Mouse (Mus musculus) brain, embryonic 14.5 days (tissue): Measurements from ENCODE around the gene Aif1. TPM values are rescaled to one million over a fixed set of nuclear protein-coding genes. Genes with fewer than 3 reads are reported as not detected.

ENCODE experiments used
- DNase-seq: peaks from one replicate; pipeline ENCODE4 v3.0.0-alpha.2; 2011; ENCODE audit warnings: low read depth
- CTCF ChIP-seq: fragments of 200-500 bp; IDR thresholded peaks from 2 replicates; pipeline ENCODE4 v1.5.1; 2012; ENCODE audit warnings: inconsistent platforms, mild to moderate bottlenecking, moderate library complexity, borderline replicate concordance; ENCODE audit not compliant: insufficient read depth, insufficient read length; ENCODE audit errors: extremely low read depth
- POLR2A ChIP-seq: fragments of 200-500 bp; IDR thresholded peaks from 2 replicates; pipeline ENCODE4 v1.6.1; 2012; ENCODE audit warnings: mild to moderate bottlenecking, inconsistent platforms, borderline replicate concordance; ENCODE audit not compliant: poor library complexity, insufficient read depth, insufficient read length, severe bottlenecking; ENCODE audit errors: extremely low read depth
- polyA plus RNA-seq: library from polyadenylated mRNA; depleted of rRNA; stranded (reverse); fragments of >200 nt; gene quantifications from 2 replicates; pipeline ENCODE4 v1.2.3, GENCODE M21; 2012

Aif1 gene
- polyA plus RNA-seq, 1 experiment, result 1.6 TPM

- no peak for TF ChIP-seq POLR2A
- peak; percentile 58; the same call in 1 of the 2 replicates for TF ChIP-seq CTCF
- DNase-seq, result peak; percentile 91
Observed at GRCm38 (mm10) chr17:35168541-35169207, 7.2 kb downstream of the Aif1 start.

DNA sequence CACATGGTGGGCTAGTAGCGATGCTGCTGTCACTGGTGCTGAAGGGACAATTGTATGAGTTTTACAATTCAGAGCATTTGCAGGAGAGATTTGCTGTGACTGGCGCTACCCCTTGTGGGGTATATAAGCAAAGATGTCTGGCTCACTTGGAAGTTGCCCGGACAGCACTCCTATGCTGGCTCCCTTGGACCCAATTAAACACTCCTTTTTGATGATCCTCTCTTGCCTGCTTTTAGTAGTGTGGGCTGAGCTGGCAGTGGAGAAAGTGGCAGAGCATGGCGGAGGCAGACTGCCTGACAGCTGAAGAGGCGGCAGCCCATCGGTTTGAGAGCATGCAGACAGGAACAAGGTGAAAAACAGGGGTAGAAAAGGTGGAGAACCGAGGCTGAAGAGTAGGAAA, 8.1 kb downstream of the Aif1 start:
- TF ChIP-seq CTCF, result no peak
- TF ChIP-seq POLR2A, result no peak
- DNase-seq, result no peak

- TF ChIP-seq POLR2A (no peak), CTCF (peak; percentile 54; the same call in 1 of the 2 replicates)
Observed at GRCm38 (mm10) chr17:35166352-35167035, 9.4 kb downstream of the Aif1 start.

GRCm38 (mm10) chr17:35165451-35166155, 10.3 kb downstream of the Aif1 start:
- peak; percentile 30 for DNase-seq
- TF ChIP-seq POLR2A (no peak), CTCF (no peak)

More at GRCm38 (mm10) chr17:35166352-35167035, 9.4 kb downstream of the Aif1 start:
- DNase-seq, result peak; percentile 89

DNA sequence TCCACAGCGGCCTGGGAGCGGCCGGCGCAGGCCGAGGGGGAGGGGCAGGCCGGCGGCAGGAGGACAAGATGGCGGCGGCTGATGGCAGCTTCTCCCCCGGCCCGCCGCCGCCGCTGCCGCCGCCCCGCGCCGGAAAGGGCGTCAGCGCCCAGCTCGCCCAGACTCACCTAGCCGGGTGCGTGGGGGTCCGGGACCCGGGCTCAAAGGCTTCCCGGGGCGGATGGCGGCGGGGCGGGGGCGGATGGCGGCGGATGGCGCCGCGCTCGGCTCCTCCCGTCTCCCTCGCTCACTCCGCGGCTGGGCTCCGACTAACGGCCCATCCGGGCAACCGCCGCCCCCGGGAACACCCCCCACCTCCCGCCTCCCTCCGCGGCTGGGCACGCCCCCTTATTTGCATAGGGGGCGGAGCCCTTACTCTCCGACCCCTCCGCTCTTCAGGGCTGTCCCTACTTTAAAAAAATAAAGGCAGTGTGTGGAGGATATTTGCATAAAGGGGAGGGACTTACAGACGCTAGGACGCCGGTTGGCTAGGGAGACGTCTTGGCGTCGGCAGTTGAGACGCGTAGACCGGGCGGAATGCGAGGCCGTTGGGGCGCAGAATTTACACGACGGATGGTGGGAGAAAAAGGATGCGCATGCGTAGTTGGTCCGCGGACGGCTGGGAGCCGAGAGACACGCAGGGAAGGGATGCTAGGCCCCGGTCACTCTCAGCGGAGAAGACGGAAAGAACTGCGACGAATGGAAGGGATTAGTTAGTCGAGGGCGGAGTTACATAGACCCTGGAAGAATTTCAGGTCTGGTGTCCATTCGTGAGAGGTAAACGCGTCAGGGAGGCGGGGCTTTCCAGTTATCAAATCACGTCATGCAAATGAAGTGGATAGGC, 11.1 kb downstream of the Aif1 start, which contains the start of gene Prrc2a:
Gene Prrc2a (minus strand): TSS at position 330 of the 883 bp plus-strand sequence.
- peak; percentile 100 for DNase-seq
- peak; percentile 96 for TF ChIP-seq POLR2A
- no peak for TF ChIP-seq CTCF

DNA sequence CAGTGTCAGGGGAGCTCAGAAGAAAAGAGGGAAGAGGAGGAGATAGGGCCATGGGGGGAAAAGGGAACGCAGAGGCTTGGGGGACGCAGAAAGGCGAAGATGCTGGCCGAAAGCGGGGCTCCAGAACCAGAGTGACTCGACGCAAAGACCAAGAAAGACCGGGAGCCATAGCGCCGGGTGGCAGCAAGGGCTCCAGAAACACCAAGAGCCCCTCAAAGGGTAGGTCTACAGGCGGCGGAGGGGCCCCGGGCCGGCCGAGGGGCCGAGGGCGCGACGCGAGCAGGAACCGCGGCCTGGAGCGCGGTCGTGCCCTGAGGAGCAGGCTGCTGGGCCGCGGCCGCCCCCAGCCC, 11.7 kb downstream of the Aif1 start:
- TF ChIP-seq POLR2A (no peak), CTCF (no peak)

DNA sequence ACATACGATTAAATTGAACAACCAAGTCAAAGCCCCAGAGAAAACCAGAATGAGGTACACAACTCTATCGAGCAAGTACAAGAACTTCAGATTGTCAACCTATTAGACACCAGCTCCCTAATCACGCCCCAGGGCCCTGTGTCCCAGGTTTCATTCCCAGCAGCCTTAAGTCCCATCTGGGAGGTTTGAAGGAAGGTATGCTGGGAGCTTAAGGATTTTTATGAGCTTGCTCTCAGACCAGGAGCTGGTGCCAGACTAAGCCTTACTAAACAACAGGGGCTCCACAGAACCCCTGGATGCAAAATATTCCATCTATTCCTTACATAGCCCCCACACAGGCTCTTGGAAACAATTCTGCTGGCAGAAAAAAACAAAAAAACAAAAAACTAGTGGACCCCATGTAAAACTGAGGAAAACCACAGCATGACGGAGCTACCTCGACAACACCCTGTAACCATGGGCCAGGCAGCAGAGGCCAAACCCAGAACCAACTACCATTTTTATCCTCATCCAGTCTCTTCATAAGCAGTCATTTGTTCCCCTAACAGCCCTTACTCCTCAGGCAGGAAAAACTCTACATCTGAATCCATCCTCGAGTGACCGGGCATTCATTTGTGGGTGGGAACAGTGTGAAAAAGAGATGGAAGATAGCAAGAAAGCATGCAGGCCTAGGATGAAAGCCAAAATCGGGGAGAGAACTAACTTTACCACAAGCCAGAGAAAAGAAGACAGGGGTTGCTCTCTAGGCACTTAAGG, 12.4 kb downstream of the Aif1 start:
- DNase-seq, result peak; percentile 28
- no peak for TF ChIP-seq POLR2A
- TF ChIP-seq CTCF, result no peak

More for the DNA sequence above, 11.7 kb downstream of the Aif1 start:
- peak; percentile 20 for DNase-seq

DNA sequence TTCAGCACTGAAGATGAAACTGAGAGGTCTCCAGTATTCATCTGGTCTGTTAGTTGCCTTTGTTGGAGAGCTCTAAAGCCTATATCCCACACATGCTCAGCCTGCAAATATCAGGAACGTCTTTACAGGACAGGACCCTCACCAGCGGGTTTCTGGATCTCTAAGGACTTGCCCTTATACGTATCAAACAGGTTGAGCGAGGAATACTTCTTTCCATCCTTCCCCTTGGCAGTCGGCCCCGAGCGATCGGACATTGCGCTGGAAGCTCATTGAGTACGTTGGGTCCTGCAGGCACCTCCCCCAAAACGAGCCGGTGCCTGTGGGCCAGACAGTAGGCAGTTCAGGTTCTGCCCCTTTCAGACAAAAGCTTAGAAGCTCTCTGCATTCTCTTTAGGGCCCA, 13.1 kb downstream of the Aif1 start:
- no peak for DNase-seq
- TF ChIP-seq POLR2A (no peak), CTCF (no peak)

DNA sequence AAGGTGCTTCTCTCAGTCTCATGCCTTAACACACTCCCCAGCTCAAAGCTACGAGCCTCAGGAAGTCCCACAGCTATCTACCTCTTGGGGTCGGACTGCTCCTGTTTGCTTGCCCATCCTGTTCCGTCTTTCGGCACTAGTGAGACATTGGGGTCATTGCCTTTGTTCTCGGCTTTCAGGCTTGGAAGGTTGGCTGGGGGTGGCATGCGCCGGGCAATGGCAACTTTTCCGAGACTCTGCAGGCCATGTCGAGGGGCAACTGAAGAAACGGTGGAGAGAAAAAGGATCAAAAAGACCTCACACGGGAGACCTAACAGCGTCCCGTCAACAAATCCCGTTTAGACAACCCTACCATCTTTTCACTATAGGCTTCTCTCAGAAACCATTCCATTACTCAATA, 13.7 kb downstream of the Aif1 start:
- no peak for TF ChIP-seq CTCF
- no peak for TF ChIP-seq POLR2A
- no peak for DNase-seq

DNA sequence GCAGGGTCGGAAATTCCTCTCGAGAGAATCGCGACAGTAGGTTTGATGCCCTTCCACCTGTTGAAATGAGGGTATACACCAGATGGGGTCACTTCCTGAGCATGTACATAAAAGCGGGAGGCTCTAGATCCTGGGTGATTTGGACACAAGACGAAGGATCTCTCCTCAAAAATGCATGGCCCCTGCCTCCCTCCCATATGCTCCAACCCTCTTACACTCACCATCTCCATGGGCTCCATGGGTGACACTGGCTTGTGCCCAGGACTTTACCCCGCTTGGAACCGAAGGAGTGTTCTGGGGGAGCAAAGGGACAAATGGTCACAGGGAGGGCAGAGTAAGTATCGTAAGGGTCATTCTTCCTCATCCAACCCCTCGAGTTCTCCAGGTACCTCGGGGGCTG, 14.4 kb downstream of the Aif1 start:
- TF ChIP-seq POLR2A (no peak), CTCF (no peak)
- DNase-seq, result no peak
